Mouse (Mus musculus) layer of hippocampus, postnatal 36 days (tissue): ENCODE measurements around the gene Ndnf. TPM values are rescaled to one million over a fixed set of nuclear protein-coding genes. Genes with fewer than 3 reads are reported as not detected.

Source experiments
- DNase-seq, 2 experiments: peaks; one replicate each; pipeline ENCODE4 v3.0.0; 2022
- total RNA-seq, 2 experiments: library from RNA; stranded (reverse); gene quantifications; 2 replicates each; pipeline ENCODE4 v1.2.3; 2021

Ndnf gene
- total RNA-seq, result 10 to 100 TPM; 20.6 to 23.1 TPM

DNA sequence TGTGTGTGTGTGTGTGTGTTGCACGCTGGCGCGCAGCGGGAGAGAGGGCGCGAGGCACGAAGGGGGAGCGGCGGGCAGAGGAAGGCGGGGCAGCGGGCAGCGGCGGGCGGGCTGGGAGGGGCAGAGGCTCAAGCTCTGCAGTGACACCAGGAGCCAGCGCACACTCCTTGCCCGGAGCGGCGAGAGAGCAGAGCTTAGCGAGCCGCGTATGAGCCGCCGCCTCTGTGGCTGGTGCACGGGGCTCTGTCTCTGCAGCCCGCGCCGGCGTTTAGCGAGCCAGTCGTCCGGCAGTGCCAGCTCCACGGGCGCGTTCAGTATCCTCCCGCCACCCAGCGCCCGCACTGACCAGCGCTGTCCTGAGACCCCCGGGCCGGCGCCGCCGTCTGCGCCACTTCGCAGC, at the start of gene Ndnf:
Gene Ndnf (plus strand): TSS at position 140 of the 400 bp plus-strand sequence.
- peak; percentile 32 to 38 for DNase-seq

DNA sequence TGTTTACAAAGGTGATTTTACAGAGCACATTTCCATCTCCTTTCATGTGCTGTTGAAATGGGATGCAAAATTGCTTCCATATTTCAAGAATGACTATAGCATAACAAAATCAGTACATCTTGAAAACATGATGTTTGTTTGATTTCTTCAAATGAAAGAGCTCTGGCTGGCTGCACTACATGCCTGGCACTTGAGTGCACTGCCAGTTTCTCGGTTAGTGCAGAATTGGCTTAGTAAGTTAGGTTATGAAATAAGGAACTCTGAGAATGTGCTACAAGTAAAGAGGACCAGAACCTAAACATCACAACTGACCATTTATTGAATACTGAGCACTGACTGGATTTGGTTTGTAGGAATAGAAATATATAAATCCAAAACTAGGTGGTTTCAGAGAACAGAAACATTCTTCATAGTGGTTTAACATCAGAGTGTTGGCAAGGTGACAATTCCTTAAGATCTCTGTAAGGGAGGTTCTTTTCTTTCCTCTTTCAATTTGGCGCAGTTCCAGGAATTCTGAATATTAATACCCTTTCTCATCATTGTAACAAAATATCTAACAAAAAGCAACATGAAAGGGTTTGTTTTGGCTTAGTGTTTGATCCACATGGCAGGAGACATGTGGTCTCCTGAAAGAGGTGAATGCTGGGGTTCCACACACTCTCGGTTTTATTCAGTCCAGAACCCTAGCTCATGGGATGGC, 48.2 kb upstream of the Ndnf start:
- no peak for DNase-seq

DNA sequence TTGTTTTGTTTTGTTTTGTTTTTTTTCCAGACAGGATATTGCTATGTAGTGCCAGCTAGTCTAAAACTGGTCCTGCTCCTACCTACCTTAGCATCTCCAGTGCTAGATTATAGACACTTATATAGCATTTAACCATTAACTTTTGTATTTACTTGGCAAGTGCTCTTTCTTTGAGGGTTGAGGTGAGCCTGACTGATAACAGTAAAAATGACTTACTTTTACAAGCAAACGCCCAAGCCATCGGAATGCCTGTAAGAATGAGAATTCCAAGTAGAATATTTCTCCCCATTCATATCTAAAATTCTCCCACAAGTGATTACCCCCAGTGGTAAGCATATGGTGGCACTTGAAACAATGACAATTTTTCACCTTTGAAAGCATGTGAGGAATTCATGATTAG, 40.8 kb upstream of the Ndnf start:
- DNase-seq, result no peak

DNA sequence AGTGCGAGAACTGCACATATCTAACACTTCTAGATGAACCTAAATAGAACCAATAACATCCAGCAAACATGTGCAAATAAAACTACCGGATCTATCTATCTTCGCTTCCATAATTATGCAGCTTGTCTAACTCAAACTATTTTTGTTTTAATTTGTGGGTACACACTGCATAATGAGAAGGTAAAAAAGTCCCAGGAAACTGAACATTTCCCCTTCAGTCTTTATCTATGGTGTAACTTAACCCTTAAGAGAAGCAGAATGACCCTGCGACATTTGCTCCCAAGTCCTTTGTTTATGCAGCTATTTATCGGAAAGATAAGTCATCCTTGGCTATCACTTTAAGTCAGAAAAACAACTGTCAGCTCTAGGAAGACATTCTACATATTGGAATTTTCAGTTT, 39.2 kb upstream of the Ndnf start:
- no peak for DNase-seq

DNA sequence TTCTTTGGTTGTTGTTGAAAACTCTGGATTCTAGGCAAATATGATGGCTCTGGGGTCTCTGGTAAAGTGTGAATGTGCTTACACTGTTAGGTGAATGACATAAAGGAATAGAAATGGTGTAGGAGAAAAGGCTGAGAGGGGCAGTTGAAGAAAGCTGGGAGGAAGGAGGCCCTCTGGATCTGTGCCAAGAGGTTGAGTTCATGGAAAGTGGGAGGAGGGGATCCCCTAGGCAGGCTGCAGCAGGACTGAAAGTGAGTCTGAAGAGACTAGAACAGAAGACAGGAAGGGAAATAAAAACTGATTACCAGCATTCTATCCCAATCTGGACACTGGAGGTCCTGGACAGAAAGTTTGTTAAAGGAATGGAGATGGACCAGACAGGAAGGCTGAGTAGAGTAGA, 29.0 kb upstream of the Ndnf start:
- no peak for DNase-seq

DNA sequence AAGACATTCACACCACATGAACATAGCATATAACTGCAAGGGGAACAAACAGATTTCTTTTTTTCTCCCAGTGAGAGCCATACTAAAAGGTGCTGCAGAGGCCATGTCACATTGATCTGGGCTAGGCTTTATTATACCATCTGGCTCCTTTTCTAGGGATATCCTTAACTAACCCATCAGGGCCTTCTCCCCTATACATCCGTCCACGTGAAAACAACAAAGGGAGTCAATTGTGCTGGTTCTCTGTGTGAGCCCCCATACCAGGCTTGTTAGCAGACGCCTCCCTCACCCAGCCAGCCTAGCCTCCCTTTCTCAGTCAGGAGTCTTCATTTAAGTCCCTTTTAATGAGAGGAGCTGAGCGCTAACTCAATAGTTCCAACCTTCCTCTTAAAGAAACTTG, 27.3 kb upstream of the Ndnf start:
- DNase-seq, result no peak

DNA sequence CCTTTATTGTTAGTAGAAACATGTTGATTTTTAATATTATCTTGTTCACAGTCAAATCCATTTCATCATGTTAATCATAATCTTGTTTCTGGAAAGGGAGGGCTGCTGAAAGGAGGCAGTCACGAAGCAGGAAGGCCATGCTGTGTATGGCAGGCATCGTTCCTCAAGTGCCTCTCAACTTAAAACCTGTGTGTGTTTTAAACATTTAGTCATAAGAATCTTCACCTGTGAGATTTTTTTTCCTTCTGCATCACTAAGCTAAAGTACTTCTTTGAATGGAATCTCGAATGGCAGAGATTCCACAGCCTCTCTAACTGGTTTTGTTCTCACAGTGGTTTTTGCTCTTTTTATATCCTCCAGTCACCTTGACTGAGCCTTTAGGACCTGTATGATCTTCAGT, 25.0 kb upstream of the Ndnf start:
- no peak for DNase-seq

DNA sequence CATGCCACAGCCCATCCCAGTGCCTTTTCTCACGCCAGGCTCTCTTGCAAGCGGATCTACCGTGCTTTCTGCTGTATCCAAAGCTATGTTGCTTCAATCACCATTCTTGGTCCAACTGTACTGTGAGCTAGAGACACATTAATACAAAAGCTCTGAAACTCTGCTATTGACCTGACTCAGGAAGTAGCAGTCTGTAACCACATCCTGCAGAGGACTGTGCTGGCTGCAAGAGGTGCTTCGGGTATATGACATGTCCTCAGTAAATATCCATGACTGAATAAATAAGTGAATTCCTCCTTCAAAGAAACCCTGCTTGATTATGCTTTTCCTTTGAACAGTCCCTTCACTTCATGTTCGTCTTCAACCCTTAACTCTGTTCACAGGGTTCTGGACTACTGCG, 23.7 kb upstream of the Ndnf start:
- no peak for DNase-seq

DNA sequence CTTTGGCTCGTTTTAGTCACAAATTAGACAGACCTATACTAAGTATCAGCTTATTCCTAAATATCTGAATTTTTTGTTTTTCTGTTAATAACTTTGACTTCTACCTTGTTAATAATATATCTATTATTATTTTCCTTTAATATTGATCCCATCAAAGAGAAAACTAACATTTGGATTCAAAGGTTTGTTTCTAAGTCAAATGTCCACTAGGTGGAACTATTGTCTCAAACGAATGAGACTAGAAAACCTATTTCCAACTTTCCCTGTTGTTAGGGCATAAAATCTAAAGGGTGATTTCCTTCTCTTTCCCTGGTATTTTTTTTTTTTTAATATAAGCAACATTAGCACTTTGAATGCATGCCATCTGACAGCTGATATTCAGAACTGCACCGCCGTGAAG, 20.0 kb upstream of the Ndnf start:
- no peak for DNase-seq

DNA sequence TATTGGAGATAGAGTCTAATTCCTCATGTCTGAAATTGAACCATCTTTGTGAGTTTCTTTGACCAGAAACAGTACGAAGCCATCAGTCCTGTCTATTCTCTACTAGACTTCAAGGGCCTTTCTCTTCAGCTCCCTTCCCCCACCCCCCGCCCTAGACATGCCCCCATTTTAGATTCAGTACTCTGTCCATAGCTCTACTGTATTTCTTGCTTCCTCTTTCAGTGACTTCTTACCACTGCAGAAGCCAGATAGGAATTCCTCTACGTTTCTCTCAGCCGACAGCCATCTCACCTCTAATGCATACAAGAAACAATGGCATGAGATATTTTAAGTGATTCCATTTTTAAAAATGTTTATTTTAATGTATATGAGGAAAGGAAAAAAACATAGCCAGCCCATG, 10.1 kb upstream of the Ndnf start:
- no peak for DNase-seq

DNA sequence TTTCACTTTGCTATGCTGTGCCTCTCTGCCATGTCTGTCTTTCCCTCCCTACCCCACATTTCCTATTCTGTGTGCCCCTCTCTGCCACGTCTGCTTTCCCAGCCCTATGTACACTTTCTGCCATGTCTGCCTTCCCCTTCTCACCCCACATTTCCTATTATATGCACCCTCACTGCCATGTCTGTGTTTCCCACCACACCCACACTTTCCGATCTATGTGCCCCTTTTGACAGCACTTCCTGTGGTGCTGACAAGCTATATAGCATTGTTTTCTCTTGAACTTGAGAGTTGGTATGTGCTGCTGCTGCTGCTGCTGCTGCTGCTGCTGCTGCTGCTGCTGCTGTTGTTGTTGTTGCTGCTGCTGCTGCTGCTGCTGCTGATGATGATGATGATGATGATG, 9.3 kb upstream of the Ndnf start:
- DNase-seq, result no peak

DNA sequence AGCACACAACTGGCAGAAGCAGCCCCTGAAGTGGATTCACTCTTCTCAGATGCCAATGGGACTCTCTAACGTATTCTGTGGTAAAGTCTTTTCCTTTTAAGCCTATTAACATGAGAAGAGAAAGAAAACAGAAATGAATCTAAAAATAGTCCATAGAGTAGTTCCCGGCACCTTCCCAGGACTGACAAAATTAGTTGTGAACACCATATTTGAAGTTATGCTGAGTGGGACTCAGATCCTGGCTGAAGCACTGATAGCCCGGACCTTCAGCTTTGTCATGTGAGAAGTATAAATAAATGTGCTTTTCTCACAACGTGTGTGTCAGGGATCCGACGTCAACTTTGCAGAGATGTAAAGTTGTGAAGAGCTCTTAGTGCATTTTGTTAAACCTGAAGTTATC, 7.4 kb upstream of the Ndnf start:
- DNase-seq, result no peak

DNA sequence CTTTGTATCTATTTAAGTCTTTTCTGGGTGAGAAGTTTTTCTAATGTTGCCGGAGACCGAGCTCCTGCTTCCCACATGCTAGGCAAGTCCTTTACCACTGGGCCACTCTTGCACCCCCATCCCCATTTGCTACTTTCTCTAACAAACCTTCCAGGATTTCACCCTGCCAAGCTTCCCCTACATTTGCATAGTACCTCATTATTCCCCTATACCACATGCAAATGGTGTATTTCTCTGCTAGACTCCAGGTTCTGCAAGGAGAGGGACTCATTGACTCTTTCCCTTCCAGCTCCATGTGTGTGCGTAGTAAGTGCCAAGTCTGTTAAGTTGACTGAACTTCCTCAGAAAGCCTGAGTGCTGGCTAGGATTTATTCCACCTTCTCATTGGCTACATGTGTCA, 5.1 kb upstream of the Ndnf start:
- DNase-seq, result no peak

DNA sequence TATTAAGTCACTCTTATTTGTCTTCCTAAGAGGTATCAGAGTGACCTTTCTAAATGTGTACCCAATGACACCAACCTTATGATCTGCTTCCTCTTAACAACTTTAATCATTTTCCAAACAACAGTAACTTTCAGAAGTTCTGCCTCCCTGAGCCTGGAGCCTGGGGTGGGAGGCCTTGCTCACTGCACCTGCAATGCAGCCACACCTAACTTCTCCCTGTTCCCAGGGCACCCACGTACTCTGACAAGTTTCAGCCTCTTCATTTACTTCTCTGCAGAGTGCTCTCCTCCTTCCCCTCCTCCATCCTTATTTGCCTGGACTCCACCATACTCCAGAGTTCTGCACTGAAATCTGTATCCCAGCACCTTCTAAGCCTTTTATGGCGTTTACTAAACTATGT, 1.4 kb upstream of the Ndnf start:
- DNase-seq, result no peak

DNA sequence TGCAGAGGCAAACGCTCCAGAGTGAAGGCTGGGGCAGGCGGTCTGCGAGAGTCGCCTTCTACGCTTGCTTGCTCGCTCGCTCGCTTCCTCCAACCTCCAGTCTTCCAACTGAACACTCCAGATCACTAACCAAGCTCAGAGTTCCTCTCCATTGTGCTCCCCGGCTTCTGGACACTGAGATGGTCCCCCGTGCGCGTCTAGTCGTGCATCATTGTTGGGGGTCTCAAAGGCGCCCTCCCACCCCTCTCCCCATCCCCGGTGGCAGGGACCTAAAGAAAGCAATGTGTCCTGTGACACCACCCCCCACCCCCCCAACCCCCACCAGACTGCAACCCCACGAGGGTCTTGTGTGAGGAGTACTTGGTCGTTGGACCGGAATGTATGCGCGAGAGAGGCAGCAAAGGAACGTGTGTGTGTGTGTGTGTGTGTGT, 394 bp upstream of the Ndnf start:
- DNase-seq, result no peak

DNA sequence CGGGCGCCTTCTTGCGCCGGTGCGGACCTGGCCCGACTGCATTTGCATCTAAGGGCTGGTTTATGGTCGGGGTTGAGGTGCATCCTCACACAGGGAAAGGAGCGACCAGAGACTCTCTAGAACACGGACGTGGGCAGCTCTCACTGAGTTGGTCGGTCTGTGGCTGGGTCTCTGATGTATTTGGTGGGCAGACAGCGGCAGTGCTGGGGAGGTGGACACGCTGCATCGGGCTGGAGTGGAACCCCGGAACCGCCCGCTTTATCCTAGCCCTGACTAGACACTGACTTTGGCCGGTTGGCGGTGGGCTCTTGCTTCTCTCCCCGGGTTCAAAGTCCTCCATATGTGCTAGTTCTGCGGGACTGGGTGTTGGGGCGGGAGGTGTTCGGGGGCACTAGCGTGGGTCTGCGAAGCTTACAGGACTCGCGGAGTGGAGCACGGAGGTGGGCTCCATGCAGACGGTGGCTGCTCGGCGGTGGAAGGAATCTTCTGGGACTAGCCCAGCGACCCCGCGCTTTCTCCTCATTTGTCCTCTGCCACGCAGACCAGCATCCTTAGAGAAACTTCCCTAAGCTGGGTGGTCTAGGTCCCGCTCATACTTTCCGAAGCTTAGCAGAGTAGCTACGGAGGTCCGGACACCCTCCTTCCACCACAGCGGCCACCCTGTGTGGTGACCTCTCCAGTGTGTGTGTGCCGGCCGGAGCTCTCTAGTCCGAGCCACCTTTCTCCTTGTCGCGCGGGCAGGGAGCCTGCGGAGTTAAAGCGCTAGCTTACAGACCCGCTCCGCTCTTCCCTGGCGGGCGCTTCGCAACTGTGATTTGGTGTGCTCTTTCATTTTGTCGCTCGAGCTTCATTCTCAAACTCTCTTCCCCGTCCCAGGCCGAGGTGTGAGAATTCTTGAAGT, 991 bp downstream of the Ndnf start:
- no peak for DNase-seq

DNA sequence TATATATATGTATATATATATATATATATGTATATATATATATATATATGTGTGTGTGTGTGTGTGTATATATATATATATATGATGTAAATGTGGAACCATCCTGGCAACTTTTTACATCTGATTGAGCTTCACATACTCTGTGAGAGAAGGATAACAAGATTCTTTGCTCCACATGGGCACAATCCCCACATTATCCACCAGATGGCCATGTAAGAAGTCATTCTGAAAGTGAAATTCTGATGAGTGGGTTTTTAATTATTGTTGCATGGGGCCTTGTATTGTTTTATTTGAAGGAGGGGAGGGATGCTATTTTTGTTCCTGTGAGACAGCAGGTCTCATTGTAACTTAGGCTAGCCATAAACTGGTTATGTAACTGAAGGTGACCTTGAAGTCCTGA, 22.5 kb downstream of the Ndnf start:
- DNase-seq, result no peak

DNA sequence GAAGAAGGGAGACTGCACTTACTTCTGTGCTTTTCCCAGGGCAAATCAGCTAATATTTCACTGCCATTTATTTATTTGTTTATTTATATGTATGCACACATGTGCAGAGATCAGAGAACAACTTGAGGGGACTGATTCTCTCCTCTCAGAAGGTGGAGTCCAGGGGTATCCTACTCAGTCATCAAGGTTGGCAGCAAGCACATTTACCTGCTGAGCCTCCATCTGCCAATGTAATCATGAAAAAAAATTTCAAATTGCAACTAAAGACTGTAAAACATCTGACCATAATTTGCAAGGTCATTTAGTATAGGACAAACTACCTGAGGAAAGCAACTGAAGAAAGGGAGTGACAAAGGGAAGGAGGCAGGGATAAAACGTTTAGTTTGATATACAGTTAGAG, 49.3 kb downstream of the Ndnf start:
- no peak for DNase-seq

DNA sequence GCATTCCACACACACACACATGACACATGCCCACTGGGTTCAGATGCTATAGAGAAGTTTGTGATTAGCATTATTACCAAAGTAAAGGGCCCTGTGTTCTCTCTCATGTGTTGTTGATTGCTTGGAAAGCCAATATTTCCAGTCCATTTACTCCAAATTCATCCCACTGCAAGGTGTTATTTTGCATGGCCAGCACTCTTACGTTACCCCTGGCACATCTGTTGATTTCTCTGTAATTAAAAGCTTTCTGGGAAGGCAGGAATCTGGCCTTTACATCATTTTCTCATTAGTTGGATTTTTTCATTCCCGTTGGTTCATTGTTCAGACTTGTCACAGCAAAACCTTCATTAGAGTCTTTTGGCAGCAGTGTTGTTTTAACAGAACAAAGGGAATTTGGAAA, 54.3 kb downstream of the Ndnf start:
- DNase-seq, result no peak

DNA sequence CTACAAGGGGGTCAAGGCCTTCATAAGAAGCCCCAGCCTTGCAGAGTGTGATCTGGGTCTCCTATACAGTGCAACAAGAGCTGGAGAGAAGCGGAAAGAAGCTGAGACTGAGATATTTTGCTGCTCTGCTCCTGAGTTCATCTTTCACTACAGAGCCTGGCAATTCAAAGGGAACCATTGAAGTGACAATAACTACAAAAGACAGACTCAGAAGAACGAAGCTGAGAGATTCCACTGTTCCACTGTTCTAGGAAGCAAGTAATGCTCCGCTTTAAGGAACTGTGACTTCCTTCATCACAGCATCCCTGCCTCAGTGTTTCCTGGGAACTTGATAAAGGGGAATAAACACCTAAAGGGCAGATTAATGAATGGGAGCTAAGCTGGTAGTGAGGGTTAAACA, 56.9 kb downstream of the Ndnf start:
- no peak for DNase-seq

DNA sequence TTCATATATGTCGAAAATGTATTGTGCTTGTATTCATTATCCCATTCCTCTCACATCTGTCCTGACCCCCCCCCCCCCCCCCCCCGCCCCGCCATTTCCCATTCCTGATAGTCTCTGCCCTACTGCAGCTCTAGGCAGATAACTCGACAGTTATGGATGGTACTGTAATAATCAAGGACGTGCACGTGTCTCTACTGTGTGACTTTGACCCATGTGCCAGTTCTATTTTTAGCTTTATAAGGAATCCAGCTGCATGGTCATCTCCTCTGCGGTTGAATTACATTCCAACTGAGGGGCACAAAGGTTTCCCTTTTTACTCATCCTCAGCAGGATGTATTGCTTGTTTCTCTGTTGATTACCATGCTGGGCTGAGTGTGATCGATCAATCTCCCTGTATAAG, 68.1 kb downstream of the Ndnf start:
- DNase-seq, result no peak

DNA sequence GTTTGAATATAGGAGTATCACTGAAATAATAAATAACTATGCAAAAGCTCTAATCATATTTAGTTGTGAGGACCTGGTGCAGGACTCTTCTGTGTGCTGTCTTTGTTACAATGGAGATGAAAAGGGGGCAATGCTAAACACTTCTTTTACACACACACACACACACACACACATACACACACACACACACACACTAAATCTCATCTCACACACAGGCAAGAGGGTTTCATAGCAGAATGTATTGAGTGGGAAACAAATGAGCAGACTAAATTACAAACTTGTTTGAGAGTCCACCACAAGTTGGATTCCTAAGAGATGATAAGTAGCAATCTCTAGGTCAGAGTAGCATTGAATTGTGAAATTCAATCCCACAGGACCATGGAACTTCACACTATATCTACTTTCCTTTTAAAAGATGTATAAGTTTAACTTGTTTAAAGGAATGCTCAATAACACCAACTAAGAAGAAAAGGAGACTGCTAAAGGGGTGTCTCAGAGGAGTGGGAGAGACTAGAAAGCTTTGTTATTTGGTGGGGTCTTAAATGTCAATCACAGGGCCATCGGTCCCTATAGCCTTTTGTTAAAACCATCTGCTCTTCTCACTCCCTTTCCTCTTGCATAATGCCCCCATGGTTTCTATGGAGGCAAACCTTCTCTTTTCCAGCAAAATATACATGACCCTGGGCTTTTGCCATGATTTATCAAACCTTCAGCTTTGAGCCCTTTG, 71.9 kb downstream of the Ndnf start:
- no peak for DNase-seq

DNA sequence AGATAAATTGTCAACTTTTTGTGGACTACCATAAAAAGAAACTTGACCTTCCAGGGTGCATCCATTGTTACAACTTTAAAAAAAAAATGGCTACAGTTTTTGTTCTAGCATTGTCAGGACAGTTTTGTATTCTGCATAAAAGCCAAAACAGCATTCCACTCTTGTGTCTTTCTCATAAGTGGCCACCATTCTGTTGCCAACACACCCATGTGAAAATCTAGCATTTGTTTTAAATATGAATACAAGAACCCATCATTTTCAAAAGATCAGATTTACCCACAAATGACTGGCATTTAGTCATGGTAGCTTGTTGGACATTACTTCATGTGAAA, 72.4 kb downstream of the Ndnf start:
- DNase-seq, result no peak

DNA sequence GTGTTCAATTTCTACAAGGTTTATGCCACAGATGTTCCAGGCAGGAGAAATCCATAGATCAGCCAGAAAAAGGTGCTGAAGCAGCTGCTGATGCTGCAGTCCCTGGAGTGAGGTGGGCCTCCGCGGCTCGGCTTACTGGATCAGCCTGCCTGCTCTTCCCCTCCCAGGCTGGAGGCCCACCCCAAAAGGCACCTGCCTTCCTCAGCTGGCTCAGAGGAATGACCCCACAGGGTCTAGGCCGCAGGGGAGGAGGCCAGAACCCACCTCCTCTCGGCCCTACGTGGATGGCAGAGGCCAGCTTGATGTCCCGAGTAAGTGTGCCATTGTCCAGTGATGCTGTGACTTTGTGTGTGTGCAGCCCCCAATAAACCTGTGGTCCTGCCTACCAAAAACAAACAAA, 86.8 kb downstream of the Ndnf start:
- DNase-seq, result no peak
